Mouse (Mus musculus) kidney, adult 2 months (tissue): ENCODE data around the gene Flrt1.

ENCODE experiments used
- CTCF ChIP-seq: fragments of 200-500 bp; conservative IDR thresholded peaks from 2 replicates; pipeline ENCODE4 v1.5.1; 2011; ENCODE audit warnings: low read depth, mild to moderate bottlenecking, control low read depth, low read length, moderate library complexity, mixed read lengths; ENCODE audit not compliant: insufficient read depth, insufficient read length
- POLR2A ChIP-seq: fragments of 200-500 bp; IDR thresholded peaks from one replicate; pipeline ENCODE4 v1.6.1; 2011; ENCODE audit warnings: low read depth, low read length, control low read depth

GRCm38 (mm10) chr19:7151300-7151926 lies 45.9 kb upstream of the Flrt1 start:
- no peak for TF ChIP-seq POLR2A
- no peak for TF ChIP-seq CTCF
